Mouse (Mus musculus) kidney, adult 8-10 months (tissue): ENCODE measurements around the gene Slc30a9.

ENCODE experiments used
- DNase-seq, 2 experiments: peaks; one replicate each; pipeline ENCODE4 v3.0.0; 2022

The Slc30a9 gene

DNA sequence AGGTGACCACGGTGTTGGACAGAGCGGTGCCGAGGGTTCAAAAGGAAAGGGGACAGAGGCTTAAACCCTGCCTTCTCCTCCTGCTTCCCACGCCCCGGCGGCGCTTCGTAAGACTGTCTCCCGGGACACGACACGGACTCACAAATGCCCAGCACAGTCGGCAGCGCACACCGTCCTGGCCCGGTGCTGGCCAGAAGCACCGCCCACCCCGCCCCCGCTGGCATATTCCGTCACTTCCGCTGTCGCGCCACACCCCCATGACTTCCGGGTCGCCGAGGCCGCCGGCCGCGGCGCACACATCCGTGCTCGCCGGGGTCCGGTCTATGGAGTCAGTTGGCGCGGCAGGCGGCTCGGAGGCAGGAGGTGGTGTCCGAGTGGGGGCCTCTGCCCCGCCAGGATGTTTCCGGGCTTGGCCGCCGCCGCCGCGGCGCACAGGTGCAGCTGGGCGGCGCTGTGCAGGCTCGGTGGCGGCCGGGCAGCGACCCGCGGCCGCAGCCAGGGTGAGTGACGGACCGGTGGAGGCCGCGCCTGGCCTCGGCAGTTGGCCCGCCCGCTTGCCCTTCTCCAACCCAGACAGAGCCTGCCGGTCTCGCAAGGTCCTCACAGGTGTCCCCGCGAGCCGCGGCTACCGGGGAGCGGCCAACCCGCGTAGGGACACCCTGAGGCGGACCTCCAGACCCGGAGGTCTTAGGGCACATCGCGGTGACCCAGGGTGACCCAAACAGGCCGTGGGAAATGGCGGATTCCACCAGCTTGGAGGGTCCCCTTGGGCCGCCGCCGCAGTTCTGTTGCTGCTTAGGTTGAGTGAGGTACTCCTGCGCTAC, at the start of gene Slc30a9:
Slc30a9 (plus strand) TSS at position 258 of the 824 bp plus-strand sequence.
- peak; percentile 90 to 93 for DNase-seq

DNA sequence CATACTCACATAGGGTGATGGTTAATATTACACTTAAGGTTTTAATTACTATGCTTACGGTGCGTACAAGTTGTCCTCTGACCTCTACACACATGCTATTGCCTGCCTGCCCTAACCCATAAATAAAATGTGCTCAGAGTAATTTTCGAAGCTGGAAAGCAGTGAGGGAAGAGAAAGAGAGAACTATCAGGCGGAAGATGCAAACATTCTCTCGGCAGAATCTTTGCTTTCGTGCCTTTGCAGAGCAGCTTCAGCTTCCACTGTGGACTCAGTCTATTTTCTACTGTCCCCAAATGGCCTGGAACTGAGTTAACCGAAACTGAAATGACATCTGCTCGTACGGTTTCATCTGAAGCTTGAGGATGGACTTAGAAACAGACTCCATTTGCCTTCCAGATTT, 48.3 kb upstream of the Slc30a9 start:
- DNase-seq, result no peak

DNA sequence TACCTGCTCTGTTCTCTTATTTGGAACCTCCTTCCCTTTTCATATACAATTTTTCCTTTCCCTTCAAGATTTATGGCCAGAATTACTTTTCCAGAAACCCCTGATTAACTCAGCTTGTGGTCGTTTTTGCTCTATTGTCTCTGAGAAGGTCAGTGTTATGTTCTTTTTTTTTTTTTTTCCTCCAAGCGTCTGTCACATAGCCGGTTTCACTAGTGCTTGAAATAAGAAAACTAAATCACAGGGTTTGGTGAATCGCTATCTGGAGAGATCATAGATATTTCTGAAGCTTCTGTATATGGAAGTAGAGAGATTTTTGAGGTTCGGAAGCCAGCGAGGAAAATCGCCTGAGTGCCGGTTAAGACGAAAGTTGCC, 46.6 kb upstream of the Slc30a9 start:
- DNase-seq, result no peak

- peak; percentile 96 to 97 for DNase-seq
Measured at GRCm38 (mm10) chr5:67260531-67261371, 46.0 kb upstream of the Slc30a9 start, which contains the start of gene Tmem33. Tmem33 (plus strand) TSS chr5:67260565.

- no peak for DNase-seq
Measured at GRCm38 (mm10) chr5:67262964-67263363, 43.8 kb upstream of the Slc30a9 start.

GRCm38 (mm10) chr5:67266106-67266505, 40.6 kb upstream of the Slc30a9 start:
- DNase-seq, result no peak

- no peak for DNase-seq
Measured at GRCm38 (mm10) chr5:67269309-67269708, 37.4 kb upstream of the Slc30a9 start.

DNA sequence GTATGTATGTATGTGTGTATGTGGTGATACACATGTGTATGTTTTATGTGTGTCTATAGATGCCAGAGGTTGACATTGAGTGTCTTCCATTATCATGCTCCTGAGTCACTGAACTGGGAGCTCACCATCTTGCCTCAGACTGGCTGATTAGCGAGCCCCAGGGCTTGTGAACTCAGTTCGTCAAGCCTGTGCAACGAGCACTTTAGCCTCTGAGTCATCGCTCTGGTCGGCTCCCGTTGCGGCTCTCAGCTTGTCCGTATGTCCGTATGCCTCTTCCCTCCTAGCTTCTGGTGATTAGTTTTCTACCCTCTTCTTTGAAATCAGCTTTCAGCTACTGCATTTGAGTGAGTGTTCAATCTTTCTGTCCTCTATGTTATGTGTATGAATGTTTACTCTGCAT, 27.3 kb upstream of the Slc30a9 start:
- no peak for DNase-seq

DNA sequence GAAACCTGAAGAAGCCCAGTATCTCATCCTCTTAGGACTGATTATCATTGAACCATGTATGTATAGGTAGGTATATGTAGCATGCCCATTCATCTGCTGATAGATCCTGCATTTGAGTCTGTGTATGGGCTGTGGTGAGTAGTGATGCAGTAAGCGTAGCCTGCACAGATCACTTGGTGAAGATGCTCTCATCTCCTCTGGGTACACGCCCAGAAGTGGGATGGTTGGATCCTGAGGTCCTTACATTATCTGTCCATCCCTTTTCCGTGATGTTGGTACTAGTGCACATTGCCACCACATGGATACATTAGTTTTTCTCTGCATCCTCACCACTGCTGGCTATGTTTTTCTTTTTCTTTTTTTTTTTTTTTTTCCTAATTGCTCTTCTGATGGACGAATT, 26.9 kb upstream of the Slc30a9 start:
- DNase-seq, result no peak

DNA sequence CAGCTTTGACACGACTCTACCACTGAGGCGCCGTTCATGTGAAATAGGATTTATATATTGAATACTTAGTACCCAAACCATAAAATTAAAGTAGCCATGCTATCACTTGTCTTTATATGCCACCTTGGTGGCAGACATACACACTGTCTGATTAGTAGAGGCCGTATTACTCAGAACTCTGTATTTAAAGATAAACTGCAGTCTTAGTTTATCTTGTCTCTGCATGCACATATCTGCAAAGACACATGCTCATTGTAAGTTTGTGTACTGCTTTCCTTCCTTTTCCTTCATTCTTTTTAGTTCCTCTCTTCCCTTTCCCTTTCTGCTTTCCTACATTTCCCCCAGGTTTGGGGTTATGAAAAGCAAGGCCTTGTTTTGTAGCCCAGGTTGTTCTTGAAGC, 26.4 kb upstream of the Slc30a9 start:
- DNase-seq, result no peak

GRCm38 (mm10) chr5:67295029-67295428, 11.7 kb upstream of the Slc30a9 start:
- DNase-seq, result no peak

DNA sequence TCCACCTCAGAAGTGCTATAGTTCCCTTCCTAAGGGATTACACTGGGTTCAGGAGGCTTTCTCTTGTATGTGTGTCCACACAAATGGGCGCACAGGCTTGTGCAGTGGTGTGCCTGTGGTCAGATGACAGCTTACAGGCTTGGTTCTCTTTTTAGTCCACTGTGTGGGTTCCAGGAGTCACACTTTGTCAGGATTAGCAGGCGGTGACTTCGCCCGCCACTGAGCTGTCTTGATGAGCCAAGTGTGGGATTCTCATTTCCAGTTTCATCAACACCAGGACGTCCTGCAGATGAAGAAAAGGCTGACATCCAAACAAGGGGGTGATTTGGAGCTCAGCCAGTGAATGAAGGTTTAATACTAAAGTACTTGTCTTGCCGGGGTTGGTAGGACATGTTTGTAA, 11.1 kb upstream of the Slc30a9 start:
- no peak for DNase-seq

DNA sequence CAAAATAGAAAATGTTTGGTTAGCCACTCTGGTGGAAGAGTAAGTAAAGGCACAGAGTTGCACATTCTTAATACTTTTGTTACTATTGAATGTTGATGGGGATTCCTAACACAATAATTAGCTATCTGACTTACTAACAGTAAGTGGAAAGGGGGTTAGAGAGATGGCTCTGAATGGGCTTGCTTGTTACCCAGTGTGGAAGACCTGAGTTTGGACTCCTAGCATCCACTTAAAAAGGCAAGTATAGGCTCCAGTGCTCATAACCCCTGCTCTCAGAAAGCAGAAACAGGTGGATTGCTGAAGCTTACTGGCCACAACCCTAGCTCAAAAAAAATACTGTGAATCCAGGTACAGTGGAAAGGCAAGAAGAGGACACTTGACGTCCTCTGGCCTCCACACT, 10.6 kb upstream of the Slc30a9 start:
- DNase-seq, result no peak

DNA sequence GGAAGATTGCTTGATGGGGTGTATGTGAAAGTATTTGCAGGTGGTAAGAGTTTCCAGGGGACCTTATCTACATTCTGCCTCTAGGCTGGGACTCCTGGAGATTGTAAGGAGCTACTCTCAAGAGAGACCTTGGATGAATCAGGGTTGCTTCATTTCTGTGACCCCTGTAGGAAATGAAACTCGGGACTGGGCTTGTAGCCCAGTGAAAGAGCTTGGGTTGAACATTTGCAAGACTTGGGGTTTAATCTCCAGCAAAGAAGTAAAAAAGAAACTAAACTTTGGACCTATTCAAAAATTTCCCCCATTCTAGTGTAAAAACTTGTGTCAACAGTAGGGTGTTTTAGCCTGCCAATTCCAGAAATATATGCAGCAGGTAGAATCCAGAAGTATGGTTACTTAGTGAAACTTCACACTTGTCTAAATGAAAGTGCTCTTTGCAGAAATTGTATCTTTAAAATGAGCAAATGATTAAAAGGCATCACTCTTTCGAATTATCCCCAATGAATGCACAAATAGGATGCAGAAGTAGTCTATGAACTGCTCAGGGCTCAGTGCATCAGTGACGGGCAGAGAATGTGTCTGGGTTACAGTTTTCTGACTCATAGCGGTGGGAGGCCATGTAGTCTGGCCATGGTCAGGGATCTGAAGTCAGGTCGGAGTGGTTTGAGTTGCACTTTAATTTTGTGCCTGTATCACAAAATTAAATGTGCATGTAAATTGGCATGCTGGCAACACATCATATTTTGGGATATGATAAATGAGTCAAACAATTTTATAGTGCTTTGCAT, 9.5 kb upstream of the Slc30a9 start:
- peak; percentile 78 to 86 for DNase-seq

GRCm38 (mm10) chr5:67299847-67300412, 6.8 kb upstream of the Slc30a9 start:
- DNase-seq, result no peak

DNA sequence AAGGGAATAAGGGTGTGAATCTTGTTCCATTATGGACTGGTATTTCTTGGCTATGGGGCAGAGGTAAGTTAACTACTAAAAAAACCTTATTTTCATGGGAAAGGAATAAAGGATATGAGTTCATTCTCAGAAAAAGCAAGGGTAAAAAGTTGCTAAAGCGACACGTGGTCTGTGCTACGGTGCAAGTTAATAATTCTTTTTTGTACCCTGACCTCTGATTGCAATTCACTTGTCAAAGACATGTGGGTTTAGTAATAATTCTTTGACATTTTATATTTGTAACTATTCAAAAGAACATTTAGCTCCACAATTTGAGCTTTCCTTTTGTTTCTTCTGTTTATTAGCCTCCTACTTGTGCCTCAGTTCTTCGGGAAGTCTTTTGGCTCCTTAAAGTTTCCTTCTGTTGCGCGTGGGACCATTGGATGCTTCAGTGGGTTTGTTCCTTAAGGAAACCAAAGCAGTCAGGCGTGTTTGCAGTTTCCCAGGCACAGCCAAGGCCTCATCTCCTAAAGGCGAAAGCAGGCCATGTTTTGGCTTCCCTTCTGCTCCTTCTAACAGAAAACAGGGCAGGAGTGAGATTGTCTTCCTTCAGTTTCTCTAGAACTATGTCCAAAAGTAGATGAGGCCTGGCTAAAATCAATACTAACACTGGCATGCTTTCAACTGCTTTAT, 5.7 kb upstream of the Slc30a9 start:
- peak; percentile 59 to 63 for DNase-seq

- no peak for DNase-seq
Measured at GRCm38 (mm10) chr5:67301722-67302331, 4.9 kb upstream of the Slc30a9 start.

- no peak for DNase-seq
Measured at GRCm38 (mm10) chr5:67303816-67304215, 2.9 kb upstream of the Slc30a9 start.

GRCm38 (mm10) chr5:67307659-67308222, 986 bp downstream of the Slc30a9 start:
- DNase-seq, result no peak

- DNase-seq, result no peak
Measured at GRCm38 (mm10) chr5:67311811-67312521, 5.2 kb downstream of the Slc30a9 start.

DNA sequence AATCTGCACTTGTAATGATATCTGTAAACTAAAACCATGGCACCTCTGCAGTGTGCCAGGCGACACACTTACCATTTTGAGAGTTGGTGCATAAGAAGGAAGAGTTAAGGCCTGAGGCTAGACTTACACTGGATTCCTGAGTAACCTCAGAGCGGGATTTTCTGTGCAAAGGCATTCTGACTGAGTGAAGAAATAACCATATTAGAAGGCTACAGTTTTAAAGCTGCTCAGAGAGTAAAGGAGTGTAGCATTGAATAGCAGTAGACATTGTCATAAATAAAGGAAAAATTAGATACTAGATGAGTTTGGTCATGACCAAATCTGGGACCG, 5.7 kb downstream of the Slc30a9 start:
- DNase-seq, result no peak
